In the genomic region with DNA sequence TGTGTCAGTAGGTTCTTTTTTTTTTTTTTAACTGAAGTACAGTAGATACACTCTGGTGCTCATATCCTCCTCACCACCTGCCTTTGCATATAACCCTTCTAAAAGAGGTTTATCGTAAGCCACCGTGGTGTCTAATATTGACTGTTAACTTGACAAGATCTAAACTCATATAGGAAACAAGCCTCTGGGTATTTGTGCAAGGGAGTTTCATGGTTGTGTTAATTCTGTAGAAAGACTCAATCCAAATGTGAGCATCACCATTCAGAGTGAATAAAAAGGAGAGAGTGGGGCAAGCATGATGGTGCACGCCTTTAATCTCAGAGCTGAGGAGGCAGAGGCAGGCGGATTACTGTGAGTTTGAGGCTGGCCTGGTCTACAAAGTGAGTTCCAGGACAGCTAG, we compare ENCODE assay signal across 16 mouse cellular contexts.
"Had no signal": no experiment of that assay in that cellular context is flagged by ENCODE, and none has a peak within 500 bp of the region (broad histone marks: within the 10 kb centered on the region; RNA-seq: fewer than 3 reads in every experiment).

No protein-coding gene starts in this region.

- DNase-seq: retina, postnatal 1 day; right cerebral cortex, adult 18-20 months; right cerebral cortex, postnatal 14 days; right cerebral cortex, postnatal 25 days; right cerebral cortex, postnatal 4 days; spleen, adult 18-20 months; thymus, adult 18-20 months; thymus, adult 2 months; thymus, postnatal 14 days; thymus, postnatal 25 days; thymus, postnatal 36 days; thymus, postnatal 4 days had no signal

- H3K27ac ChIP-seq: neural tube, embryonic 13.5 days; neural tube, embryonic 15.5 days; stomach, embryonic 15.5 days; stomach, postnatal 0 days had no signal

- H3K4me3 ChIP-seq: neural tube, embryonic 13.5 days; neural tube, embryonic 15.5 days; stomach, embryonic 15.5 days had no signal

- H3K4me2 ChIP-seq: neural tube, embryonic 13.5 days; neural tube, embryonic 15.5 days; stomach, embryonic 15.5 days had no signal

- H3K9me3 ChIP-seq: neural tube, embryonic 13.5 days; neural tube, embryonic 15.5 days; stomach, embryonic 15.5 days had no signal

- H3K27me3 ChIP-seq: neural tube, embryonic 13.5 days; neural tube, embryonic 15.5 days; stomach, embryonic 15.5 days had no signal

- H3K9ac ChIP-seq: neural tube, embryonic 13.5 days; neural tube, embryonic 15.5 days; stomach, embryonic 15.5 days had no signal

- H3K4me1 ChIP-seq: neural tube, embryonic 13.5 days; neural tube, embryonic 15.5 days; stomach, embryonic 15.5 days had no signal
